Mouse (Mus musculus): ENCODE results near the gene Lrch1. TPM values are rescaled to one million over a fixed set of nuclear protein-coding genes. Genes with fewer than 3 reads are reported as not detected.

Lrch1 gene
- polyA plus RNA-seq, 2 experiments = 2.7 to 3.4 TPM

- no peak for ATAC-seq (ENCODE audit: insufficient read depth)
Measured at GRCm38 (mm10) chr14:74915658-74916057, 32.0 kb downstream of the Lrch1 start.

GRCm38 (mm10) chr14:74915025-74915424 is 32.7 kb downstream of the Lrch1 start:
- no peak for DNase-seq (ENCODE audit: low read depth in 3 of 3, low spot score in 3 of 3)

More at GRCm38 (mm10) chr14:74915658-74916057, 32.0 kb downstream of the Lrch1 start:
- no peak for TF ChIP-seq EP300 (IDR thresholded peaks at IDR 0.05; ENCODE audit: low read depth)
- no peak for TF ChIP-seq CTCF (IDR thresholded peaks at IDR 0.05; ENCODE audit: low read depth)
- Histone ChIP-seq H3K27ac (no peak overlapping the region), H3K4me1 (replicated peaks; ENCODE audit: control insufficient read depth in 2 of 2, insufficient read depth in 2 of 2, low read length in 1 of 2) (peaks cover 0 to 6% of the 10 kb centered on the region in 2 experiments; a peak in 3 of 4 replicates), H3K27me3 (ENCODE audit: control insufficient read depth, insufficient read depth, low read length) (no peaks in the 10 kb centered on the region), H3K4me3 (ENCODE audit: insufficient read depth in 1 of 2, low read depth in 2 of 2, low read length in 2 of 2) (no peak overlapping the region), H3K36me3 (replicated peaks; ENCODE audit: control insufficient read depth, insufficient read depth, low read depth) (no peaks in the 10 kb centered on the region), H3K4me2 (ENCODE audit: low read depth) (no peak overlapping the region), H3K9ac (replicated peaks) (no peak overlapping the region), H3K9me3 (ENCODE audit: control insufficient read depth, low read length) (no peaks in the 10 kb centered on the region)
- WGBS (ENCODE audit: insufficient replicate concordance) = 78% methylated on average over 2 of the region's 2 CpGs
- no peak for DNase-seq (ENCODE audit: low read depth in 3 of 3, low spot score in 3 of 3)

GRCm38 (mm10) chr14:74913381-74914230 is 34.1 kb downstream of the Lrch1 start:
- Histone ChIP-seq H3K36me3 (replicated peaks; ENCODE audit: control insufficient read depth, insufficient read depth, low read depth) (no peaks in the 10 kb centered on the region), H3K27ac (no peak overlapping the region), H3K27me3 (ENCODE audit: control insufficient read depth, insufficient read depth, low read length) (no peaks in the 10 kb centered on the region), H3K4me1 (replicated peaks; ENCODE audit: control insufficient read depth in 2 of 2, insufficient read depth in 2 of 2, low read length in 1 of 2) (peaks cover 0 to under 1% of the 10 kb centered on the region in 2 experiments; a peak in 3 of 4 replicates), H3K4me3 (ENCODE audit: insufficient read depth in 1 of 2, low read depth in 2 of 2, low read length in 2 of 2) (no peak overlapping the region), H3K4me2 (ENCODE audit: low read depth) (no peak overlapping the region), H3K9me3 (ENCODE audit: control insufficient read depth, low read length) (no peaks in the 10 kb centered on the region), H3K9ac (replicated peaks) (no peak overlapping the region)
- no peak for TF ChIP-seq EP300 (IDR thresholded peaks at IDR 0.05; ENCODE audit: low read depth)
- TF ChIP-seq CTCF (IDR thresholded peaks at IDR 0.05; ENCODE audit: low read depth) = no peak
- 70% methylated on average over 20 of the region's 20 CpGs for WGBS (ENCODE audit: insufficient replicate concordance)
- DNase-seq (ENCODE audit: low read depth in 3 of 3, low spot score in 3 of 3) (no peak), ATAC-seq (ENCODE audit: insufficient read depth) (no peak)

More at GRCm38 (mm10) chr14:74915025-74915424, 32.7 kb downstream of the Lrch1 start:
- H3K9ac ChIP-seq (replicated peaks) = no peak overlapping the region
- ATAC-seq (ENCODE audit: insufficient read depth) = no peak
- H3K4me2 ChIP-seq (ENCODE audit: low read depth) = no peak overlapping the region
- H3K9me3 ChIP-seq (ENCODE audit: control insufficient read depth, low read length) = no peaks in the 10 kb centered on the region
- no peak overlapping the region for H3K4me3 ChIP-seq (ENCODE audit: insufficient read depth in 1 of 2, low read depth in 2 of 2, low read length in 2 of 2)
- no peak overlapping the region for H3K27ac ChIP-seq
- H3K4me1 ChIP-seq (replicated peaks; ENCODE audit: control insufficient read depth in 2 of 2, insufficient read depth in 2 of 2, low read length in 1 of 2) = peaks cover 0 to 6% of the 10 kb centered on the region in 2 experiments; a peak in 3 of 4 replicates
- TF ChIP-seq EP300 (IDR thresholded peaks at IDR 0.05; ENCODE audit: low read depth) (no peak), CTCF (IDR thresholded peaks at IDR 0.05; ENCODE audit: low read depth) (no peak)
- H3K27me3 ChIP-seq (ENCODE audit: control insufficient read depth, insufficient read depth, low read length) = no peaks in the 10 kb centered on the region
- no peaks in the 10 kb centered on the region for H3K36me3 ChIP-seq (replicated peaks; ENCODE audit: control insufficient read depth, insufficient read depth, low read depth)
- WGBS (ENCODE audit: insufficient replicate concordance) = 71% methylated on average over 9 of the region's 9 CpGs

GRCm38 (mm10) chr14:74910363-74910762 is 37.3 kb downstream of the Lrch1 start:
- no peak for DNase-seq (ENCODE audit: low read depth in 3 of 3, low spot score in 3 of 3)

GRCm38 (mm10) chr14:74909021-74909420 is 38.7 kb downstream of the Lrch1 start:
- Histone ChIP-seq H3K9ac (replicated peaks) (no peak overlapping the region), H3K9me3 (ENCODE audit: control insufficient read depth, low read length) (no peaks in the 10 kb centered on the region), H3K36me3 (replicated peaks; ENCODE audit: control insufficient read depth, insufficient read depth, low read depth) (no peaks in the 10 kb centered on the region), H3K27me3 (ENCODE audit: control insufficient read depth, insufficient read depth, low read length) (no peaks in the 10 kb centered on the region), H3K4me3 (ENCODE audit: insufficient read depth in 1 of 2, low read depth in 2 of 2, low read length in 2 of 2) (no peak overlapping the region), H3K27ac (no peak overlapping the region), H3K4me2 (ENCODE audit: low read depth) (no peak overlapping the region), H3K4me1 (replicated peaks; ENCODE audit: control insufficient read depth in 2 of 2, insufficient read depth in 2 of 2, low read length in 1 of 2) (no peaks in the 10 kb centered on the region; a peak in 2 of 4 replicates)
- no peak for TF ChIP-seq CTCF (IDR thresholded peaks at IDR 0.05; ENCODE audit: low read depth)
- TF ChIP-seq EP300 (IDR thresholded peaks at IDR 0.05; ENCODE audit: low read depth) = no peak
- WGBS (ENCODE audit: insufficient replicate concordance) = 49% methylated on average over 8 of the region's 8 CpGs
- DNase-seq (ENCODE audit: low read depth in 3 of 3, low spot score in 3 of 3) (no peak), ATAC-seq (ENCODE audit: insufficient read depth) (peak; percentile 15; the same call in 1 of the 2 replicates)

More at GRCm38 (mm10) chr14:74910363-74910762, 37.3 kb downstream of the Lrch1 start:
- Histone ChIP-seq H3K4me3 (ENCODE audit: insufficient read depth in 1 of 2, low read depth in 2 of 2, low read length in 2 of 2) (no peak overlapping the region), H3K4me2 (ENCODE audit: low read depth) (no peak overlapping the region), H3K4me1 (replicated peaks; ENCODE audit: control insufficient read depth in 2 of 2, insufficient read depth in 2 of 2, low read length in 1 of 2) (no peaks in the 10 kb centered on the region; a peak in 2 of 4 replicates), H3K27me3 (ENCODE audit: control insufficient read depth, insufficient read depth, low read length) (no peaks in the 10 kb centered on the region), H3K36me3 (replicated peaks; ENCODE audit: control insufficient read depth, insufficient read depth, low read depth) (no peaks in the 10 kb centered on the region), H3K9me3 (ENCODE audit: control insufficient read depth, low read length) (no peaks in the 10 kb centered on the region), H3K27ac (no peak overlapping the region), H3K9ac (replicated peaks) (no peak overlapping the region)
- no peak for ATAC-seq (ENCODE audit: insufficient read depth)
- TF ChIP-seq EP300 (IDR thresholded peaks at IDR 0.05; ENCODE audit: low read depth) (no peak), CTCF (IDR thresholded peaks at IDR 0.05; ENCODE audit: low read depth) (no peak)
- 61% methylated on average over 5 of the region's 5 CpGs for WGBS (ENCODE audit: insufficient replicate concordance)

Measured in liver, embryonic 14.5 days (tissue).